Mouse (Mus musculus) kidney, postnatal 14 days (tissue): ENCODE data around the gene Dxo.
"Not testable (repeated sequence)": the region's sequence is repeated elsewhere in the genome, so short reads cannot be mapped to it uniquely, and the experiment has no call there.

ENCODE experiments used
- DNase-seq: peaks from one replicate; pipeline ENCODE4 v3.0.0; 2022; ENCODE audit warnings: mixed read lengths

Dxo gene

DNA sequence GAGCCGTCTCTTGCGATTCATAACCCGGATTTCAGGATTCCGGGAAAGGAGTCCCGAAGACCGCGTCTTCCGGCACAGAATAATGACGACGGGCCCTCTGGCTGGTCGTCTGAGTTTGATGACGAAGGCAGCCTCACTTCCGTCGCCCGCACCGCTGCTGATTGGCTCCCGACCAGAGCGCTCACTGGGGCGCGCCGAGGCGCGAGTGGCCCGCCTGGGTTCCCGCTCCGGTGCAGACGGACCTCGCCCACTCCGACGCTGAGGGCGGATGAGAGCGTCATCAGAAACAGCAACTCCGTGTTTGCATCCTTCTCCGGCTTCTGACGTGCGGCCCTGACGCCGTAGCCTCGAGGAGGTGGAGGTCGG lies at the start of gene Dxo, which contains the start of gene Stk19:
TSS of gene Dxo (plus strand) at position 164 of the 366 bp plus-strand sequence.
TSS of gene Stk19 (minus strand) at position 90 of the 366 bp plus-strand sequence.
- DNase-seq, result peak; percentile 98

- no peak for DNase-seq
These were observed 41.8 kb upstream of the Dxo start for GRCm38 (mm10) chr17:34795016-34795415.

DNA sequence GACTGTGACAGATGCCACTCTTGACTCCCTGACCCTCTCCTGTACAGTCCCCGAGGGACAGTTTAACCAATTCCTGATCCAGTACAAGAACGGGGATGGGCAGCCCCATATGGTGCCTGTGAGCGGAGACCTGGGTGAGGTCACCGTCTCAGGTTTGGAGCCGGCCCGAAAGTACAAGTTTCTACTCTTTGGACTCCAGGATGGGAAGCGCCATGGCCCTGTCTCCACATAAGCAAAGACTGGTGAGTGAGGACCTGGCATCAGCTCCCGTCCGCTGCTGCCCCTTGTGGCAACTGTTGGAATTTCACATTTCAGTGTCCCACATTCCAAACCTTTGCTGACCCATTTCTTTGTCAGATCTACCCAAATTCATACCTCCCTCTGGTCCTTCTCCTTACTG lies 41.2 kb upstream of the Dxo start:
- DNase-seq, result peak; percentile 41

- DNase-seq, result no peak
These were observed 40.3 kb upstream of the Dxo start for GRCm38 (mm10) chr17:34796311-34797140.

DNA sequence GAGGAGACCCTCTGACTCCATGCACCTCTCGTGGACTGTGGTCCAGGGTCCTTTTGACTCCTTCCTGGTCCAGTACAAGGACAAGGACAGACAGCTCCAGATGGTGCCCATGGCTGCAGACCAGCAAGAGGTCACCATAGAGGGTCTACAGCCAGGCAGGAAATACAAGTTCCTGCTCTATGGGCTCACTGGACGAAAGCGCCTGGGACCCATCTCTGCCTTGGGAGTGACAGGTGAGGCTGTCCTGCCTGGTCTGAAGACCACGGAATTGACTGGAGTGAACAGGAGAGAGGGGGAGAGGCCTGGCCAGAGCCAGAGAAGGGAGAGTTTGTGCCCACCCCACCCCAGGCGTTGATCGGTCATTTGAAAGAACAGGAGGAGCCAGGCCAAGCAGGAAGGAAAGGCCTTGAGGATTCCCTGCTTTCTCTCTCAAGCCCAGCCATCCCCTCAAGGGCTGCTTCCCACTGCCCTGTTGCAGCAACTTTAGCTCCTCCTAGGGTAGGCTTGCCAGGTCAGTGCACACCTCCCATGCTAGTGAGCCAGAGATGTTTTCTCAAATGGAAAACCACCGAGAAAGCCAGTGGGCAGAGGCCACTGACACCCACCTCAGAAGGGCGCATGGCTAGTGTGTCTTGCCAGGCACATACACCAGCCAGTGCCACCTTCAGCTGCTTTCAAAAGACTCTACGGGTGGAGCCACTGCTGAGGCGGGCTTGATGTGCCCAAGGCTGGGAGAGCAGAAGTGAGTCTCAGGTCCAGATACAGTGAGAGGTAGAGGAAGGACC lies 39.4 kb upstream of the Dxo start:
- not testable (repeated sequence) for DNase-seq

DNA sequence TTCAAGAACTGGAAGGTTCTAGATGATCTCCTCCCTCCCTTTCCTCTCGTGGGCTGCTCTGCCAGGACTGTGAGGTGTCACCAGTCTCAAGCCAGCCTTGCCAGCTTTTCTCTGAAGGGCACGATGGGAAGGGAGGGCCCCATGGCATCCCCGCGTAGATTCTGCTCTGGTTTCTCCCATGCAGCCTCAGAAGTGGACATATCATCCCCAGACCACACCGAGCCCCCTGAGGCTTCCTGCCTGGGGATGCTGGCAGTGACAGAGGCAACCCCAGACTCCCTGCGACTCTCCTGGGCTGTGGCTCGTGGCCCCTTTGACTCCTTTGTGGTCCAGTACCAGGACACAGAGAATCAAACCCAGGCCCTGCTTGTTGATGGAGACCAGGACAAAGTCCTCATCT lies 38.7 kb upstream of the Dxo start:
- DNase-seq, result not testable (repeated sequence)

DNA sequence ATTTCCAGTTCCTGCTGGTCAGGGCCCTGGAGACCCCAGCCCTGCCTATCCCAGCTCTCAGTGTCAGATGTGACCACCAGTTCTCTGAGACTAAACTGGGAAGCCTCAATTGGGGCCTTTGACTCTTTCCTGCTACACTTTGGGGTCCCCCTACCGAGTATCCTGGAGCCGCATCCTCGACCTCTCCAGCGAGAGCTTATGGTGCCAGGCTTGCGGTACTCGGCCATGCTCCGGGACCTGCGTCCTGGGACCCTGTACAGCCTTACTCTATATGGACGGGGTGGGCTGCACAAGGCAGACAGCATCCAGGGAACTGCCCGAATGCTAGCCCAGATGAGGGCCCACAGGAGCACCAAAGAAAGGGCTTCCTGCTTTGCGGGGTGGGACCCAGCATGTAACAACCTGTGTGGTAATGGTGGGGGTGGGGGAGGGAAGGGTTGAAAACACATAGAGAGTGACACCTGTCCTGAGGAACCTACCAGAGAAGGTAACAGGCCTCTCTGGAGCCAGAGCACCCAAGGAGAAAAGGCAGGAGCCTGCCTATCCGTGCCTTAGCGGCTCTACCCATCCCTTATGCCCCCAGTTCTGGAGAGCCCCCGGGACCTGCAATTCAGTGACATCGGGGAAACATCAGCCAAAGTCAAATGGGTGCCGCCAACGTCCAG lies 37.8 kb upstream of the Dxo start:
- no peak for DNase-seq

- DNase-seq, result no peak
These were observed 37.3 kb upstream of the Dxo start for GRCm38 (mm10) chr17:34799531-34799925.

- not testable (repeated sequence) for DNase-seq
These were observed 36.0 kb upstream of the Dxo start for GRCm38 (mm10) chr17:34800781-34801305.

- DNase-seq, result not testable (repeated sequence)
These were observed 34.1 kb upstream of the Dxo start for GRCm38 (mm10) chr17:34802756-34803155.

DNA sequence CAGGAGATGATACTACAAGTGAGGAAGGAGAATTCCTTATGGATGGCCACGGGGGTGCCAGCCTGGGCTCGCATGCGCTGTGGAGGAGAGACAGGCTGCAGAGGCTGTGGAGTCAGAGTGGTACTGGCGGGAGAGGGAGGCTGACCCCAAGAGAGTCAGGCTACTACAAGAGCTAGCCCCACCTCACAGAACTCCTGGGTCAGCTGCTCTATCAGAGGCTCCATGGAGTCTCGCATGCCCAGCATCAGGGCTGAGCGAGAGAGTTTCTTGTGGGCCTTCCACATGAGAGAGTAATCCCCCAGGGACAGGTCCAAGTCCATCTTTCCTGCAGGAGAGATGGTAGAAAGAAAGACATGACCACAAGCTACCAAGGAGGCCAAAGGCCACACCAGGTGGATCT lies 33.5 kb upstream of the Dxo start:
- DNase-seq, result not testable (repeated sequence)

- DNase-seq, result not testable (repeated sequence)
These were observed 32.5 kb upstream of the Dxo start, which contains the start of gene Cyp21a1 for GRCm38 (mm10) chr17:34804301-34804700. Gene Cyp21a1 (minus strand): TSS chr17:34804561.

- DNase-seq, result no peak
These were observed 31.8 kb upstream of the Dxo start for GRCm38 (mm10) chr17:34804871-34805562.

GRCm38 (mm10) chr17:34807176-34807575 lies 29.6 kb upstream of the Dxo start:
- no peak for DNase-seq

DNA sequence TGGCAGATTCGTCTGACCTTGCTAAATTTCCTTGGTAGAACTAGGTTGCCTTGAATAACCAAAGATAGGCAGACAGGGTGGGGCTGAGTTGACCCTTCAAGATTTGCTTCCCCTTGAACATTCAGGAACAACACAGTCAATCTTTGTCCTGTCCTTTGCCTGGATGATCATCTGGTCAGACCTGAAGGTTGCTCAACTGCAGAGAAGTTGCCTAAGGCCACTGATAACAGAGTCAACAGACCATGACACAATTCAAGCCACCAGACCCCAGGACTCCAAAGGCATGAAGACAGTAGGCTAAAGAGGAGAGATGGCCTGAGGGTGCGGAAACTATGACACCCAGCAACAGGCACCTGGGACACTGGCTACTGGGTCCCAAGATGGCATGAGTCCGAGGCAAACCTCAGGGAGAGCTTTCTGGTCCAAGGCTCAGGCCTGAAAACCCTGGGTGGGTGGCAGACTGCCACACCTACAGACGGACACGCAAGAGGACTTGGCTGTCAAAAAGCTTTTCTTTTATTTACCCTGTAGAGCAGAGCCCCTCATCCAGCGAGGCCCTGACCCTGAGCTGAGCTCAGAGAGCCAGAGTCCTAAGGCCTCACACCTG lies 28.1 kb upstream of the Dxo start:
- DNase-seq, result no peak

DNA sequence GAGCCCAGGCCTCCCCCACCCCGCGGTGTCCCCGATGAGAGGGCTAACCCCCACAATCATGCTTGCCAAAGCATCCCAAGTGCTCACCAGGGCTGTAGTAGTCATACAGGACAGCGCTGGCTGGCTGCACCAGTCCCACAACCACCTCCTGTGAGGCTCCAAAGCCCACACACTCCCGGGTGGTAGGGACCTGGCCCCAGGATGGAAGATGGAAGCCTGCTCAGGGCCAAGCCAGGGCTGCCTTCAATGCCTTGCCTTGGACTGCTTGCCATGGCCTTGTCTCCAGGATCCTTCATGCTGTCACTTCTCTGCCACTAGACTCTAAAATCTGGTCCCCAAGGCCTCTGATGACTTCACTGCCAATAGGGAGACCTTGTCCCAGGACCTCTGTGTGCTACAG lies 26.4 kb upstream of the Dxo start:
- not testable (repeated sequence) for DNase-seq

- not testable (repeated sequence) for DNase-seq
These were observed 26.0 kb upstream of the Dxo start for GRCm38 (mm10) chr17:34810811-34811210.

GRCm38 (mm10) chr17:34811275-34811674 lies 25.5 kb upstream of the Dxo start:
- DNase-seq, result no peak

DNA sequence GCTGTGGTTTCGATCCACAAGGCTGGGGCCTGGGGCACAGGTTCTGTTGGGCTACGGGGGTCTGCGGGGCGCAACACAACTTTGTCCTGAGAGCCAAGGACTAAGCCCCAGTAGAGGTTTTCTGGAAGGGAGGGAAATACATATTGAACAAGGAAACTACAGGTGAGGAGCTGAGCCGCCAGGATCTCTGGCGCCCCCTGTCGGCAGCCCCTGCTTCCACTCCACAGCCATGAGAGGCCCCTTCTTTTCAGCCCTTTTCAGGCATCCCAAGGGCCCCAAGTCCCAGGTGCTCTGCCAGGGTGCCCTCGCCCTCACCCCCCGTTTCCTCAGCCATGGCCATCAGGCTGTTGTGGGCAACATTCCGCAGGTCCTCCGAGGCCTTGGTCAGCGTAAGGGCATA lies 23.1 kb upstream of the Dxo start:
- peak; percentile 15 for DNase-seq

DNA sequence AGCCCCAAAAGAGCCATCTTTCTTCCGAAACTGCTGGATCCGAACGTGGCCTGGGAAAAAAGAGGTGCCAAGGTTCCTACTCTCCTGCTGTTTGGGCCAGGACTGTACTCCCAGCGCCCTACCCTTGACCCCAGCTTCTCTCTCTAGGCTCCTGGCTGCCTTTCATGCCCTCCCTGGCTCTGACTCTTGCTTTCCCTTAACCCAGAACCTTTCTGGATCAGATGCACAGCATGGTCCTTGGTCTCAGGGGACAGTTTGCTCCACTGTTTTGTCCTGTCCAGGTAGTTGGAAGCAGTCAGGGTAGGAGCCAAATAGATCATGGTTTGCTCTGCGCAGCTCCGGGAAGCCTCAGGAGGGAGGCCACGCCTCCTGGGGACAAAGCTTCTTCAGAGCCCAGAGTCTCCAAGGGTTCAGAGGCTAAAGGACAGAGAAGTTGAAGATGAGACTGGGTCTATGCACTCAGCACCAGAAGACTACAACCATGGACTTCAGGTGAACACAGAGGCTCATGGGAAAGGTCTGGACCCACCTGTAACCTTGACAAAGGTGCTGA lies 21.9 kb upstream of the Dxo start:
- DNase-seq, result no peak

DNA sequence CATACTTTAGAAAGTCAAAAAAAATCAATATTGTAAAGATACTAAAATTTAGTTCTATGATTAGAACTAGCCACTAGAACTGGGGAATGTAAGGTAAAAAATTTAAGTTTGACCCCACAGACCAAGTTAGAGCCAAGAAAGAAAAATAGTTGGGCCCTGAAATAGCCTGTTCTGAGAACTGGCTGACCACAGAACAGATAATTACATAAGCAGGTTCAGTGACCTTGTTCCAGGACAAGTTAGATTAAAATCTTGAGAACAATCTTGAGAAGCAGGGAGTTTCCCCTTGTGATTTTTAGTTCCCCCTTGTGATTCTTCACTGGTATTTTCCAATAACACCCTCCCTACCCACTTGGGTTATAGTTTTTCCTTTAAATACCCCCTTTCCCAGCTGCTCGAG lies 6.0 kb upstream of the Dxo start:
- DNase-seq, result not testable (repeated sequence)
